Mouse (Mus musculus): ENCODE measurements at regions not wholly inside any gene's neighbourhood (a gene's known extent, or its start where the extent isn't known, plus 50 kb on each side); places are given as distances from the start of the nearest gene placed in this dataset.

DNA sequence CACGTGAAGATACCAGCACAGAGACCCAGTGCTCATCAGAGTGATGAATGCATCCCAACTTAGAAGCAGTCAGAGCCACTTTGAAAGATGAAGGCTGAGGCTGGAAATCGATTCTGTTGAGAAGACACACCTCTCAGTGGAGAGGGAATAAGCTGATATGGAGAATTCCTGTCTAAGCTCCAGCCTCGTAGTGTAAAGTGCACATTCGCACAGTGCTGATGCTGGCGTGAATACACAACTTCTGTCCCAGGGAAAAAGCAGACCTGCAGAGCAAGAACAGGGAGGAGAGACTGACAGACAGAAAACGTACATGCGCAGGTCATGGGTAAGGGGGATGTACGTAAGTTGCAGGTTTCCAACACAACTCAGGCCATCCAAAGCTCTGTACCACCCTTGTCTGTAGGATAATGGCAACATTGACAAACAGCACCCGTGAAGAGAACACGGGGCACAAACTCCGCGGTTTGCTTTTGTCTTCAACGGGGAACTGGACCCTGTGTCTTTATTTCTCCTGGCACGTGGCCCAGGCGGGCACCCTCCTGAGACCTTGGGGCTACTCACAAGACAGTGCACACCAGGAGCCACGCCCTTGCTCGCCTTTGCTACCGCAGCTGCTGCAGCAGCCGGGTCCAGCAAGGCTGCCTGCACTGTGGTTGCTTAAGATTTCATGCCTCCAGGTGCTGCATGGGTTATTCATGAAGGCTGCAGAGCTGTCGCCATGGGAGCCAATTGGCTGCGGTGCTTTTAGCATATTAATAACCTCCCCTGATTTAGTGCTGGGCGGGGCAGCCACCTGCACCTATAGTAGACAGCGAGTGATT lies 434.3 kb downstream of the Cmpk2 start:
- no peak for TF ChIP-seq CTCF (conservative IDR thresholded peaks at IDR 0.05; ENCODE audit: low read length)
- TF ChIP-seq NANOG (IDR thresholded peaks at IDR 0.05; ENCODE audit: borderline replicate concordance, low read length) = no peak

Measured in E14TG2a.4 (cell line).